Mouse (Mus musculus) hindbrain, embryonic 16.5 days (tissue): ENCODE data around the gene Tmem206. TPM values are rescaled to one million over a fixed set of nuclear protein-coding genes. Genes with fewer than 3 reads are reported as not detected.

Source experiments
- ATAC-seq: fragments of 200-750 bp; cut with Nextera tagmentation; 2 replicates; pipeline ENCODE4 v1.8.0; 2017; ENCODE audit warnings: moderate TSS enrichment, moderate library complexity
- H3K27ac ChIP-seq: fragments of 300-500 bp; sonication (generic); 2 replicates; pipeline ENCODE4 v1.5.1; 2014; ENCODE audit warnings: low read depth, mild to moderate bottlenecking, control low read depth, low read length, moderate library complexity
- H3K27me3 ChIP-seq: fragments of 300-500 bp; sonication (generic); replicated peaks from 2 replicates; pipeline ENCODE4 v1.6.1; 2014; ENCODE audit warnings: low read length; ENCODE audit not compliant: control insufficient read depth, insufficient read depth
- H3K36me3 ChIP-seq: fragments of 300-500 bp; sonication (generic); 2 replicates; pipeline ENCODE4 v1.6.1; 2014; ENCODE audit warnings: mild to moderate bottlenecking, low read length, moderate library complexity, mixed read lengths; ENCODE audit not compliant: control insufficient read depth, insufficient read depth
- H3K4me1 ChIP-seq: fragments of 300-500 bp; sonication (generic); 2 replicates; pipeline ENCODE4 v1.6.1; 2014; ENCODE audit warnings: low read depth, low read length; ENCODE audit not compliant: control insufficient read depth, insufficient read depth
- H3K4me2 ChIP-seq: fragments of 300-500 bp; sonication (generic); 2 replicates; pipeline ENCODE4 v1.6.1; 2014; ENCODE audit warnings: mild to moderate bottlenecking, low read length, control low read depth, moderate library complexity
- H3K4me3 ChIP-seq: fragments of 300-500 bp; sonication (generic); 2 replicates; pipeline ENCODE4 v1.5.1; 2014; ENCODE audit warnings: mild to moderate bottlenecking, low read length, control low read depth, moderate library complexity
- H3K9ac ChIP-seq: fragments of 300-500 bp; sonication (generic); 2 replicates; pipeline ENCODE4 v1.6.1; 2014; ENCODE audit warnings: low read depth, mild to moderate bottlenecking, control low read depth, low read length, moderate library complexity
- H3K9me3 ChIP-seq: fragments of 300-500 bp; sonication (generic); 2 replicates; pipeline ENCODE4 v1.6.1; 2014; ENCODE audit warnings: mild to moderate bottlenecking, low read length, moderate library complexity; ENCODE audit not compliant: control insufficient read depth
- WGBS: fragments of 180-500 bp; shearing (Covaris S2); extraction: QIAGEN DNeasy Blood & Tissue Kit; methylation state at CpG from one replicate; pipeline ENCODE4 v1.1.7; 2014; 5-methylcytosine and 5-hydroxymethylcytosine counted together
- polyA plus RNA-seq: library from polyadenylated mRNA; unstranded; fragments of >200 nt; fragmentation: Nextera tagmentation; extraction: Ambion mirVana; gene quantifications from 2 replicates; pipeline ENCODE4 v1.2.1, GENCODE M21; 2015

The Tmem206 gene
- polyA plus RNA-seq, 1 experiment from 2014 or later, result 35.1 TPM

DNA sequence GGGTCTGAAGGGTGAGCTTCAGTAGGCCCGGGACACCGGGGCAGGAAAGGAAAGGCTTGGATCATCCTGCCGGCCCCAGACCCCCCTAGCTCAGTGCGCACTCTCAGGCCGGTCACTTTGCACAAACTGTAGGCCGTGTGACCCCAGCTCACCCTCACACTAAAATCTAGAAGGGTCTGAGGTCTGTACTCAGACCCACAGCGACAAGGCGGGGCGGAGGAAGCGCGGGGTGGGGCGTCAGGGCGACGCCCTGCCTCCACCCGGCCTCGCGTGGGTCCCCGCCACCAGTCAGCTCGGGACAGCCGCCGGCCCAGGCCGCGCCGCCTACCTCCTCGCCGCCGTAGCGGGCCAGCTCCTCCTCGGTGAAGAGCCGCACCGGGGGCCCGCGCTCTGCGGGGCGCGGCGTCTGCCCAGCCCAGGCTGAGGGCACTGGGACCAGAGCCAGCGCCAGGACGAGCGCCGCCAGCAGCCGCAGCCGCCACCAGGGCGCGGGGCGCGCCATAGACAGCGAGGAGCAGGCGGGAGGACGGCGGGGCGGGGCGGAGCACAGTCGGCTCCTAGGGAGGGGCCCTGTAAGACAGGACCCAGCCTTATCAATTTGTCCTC lies 8.0 kb upstream of the Tmem206 start, which contains the start of gene Nenf:
Gene Nenf (minus strand): TSS at position 604 of the 606 bp plus-strand sequence.
- Histone ChIP-seq H3K4me3 (peak within 1 kb of the TSS; percentile 79), H3K9ac (peak within 1 kb of the TSS; percentile 96), H3K27ac (peak within 1 kb of the TSS; percentile 71), H3K4me2 (peak within 1 kb of the TSS; percentile 94), H3K9me3 (no peaks in the 10 kb centered on the region), H3K4me1 (peaks cover 3% of the 10 kb centered on the region; the same call in 1 of the 2 replicates), H3K36me3 (no peaks in the 10 kb centered on the region), H3K27me3 (no peaks in the 10 kb centered on the region)
- peak; percentile 88 for ATAC-seq
- under 1% methylated on average over 54 of the region's 54 CpGs for WGBS

DNA sequence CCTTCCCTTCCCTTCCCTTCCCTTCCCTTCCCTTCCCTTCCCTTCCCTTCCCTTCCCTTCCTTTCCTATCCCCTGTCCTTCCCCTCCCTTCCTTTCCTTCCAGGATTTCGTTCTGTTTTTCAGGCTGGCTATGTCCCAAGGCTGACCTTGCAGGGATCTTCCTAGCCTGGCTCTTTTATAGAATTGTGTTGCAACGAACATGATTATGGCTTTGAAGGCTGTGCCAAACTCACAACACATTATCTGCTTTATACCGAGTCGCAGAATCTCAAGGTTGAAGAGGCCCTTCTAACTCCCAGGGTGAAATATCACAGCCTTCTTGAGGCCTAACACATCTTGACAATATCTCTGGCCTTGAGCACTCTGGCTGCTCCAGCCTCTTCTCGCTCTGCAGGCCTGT lies 7.0 kb upstream of the Tmem206 start:
- no peaks in the 10 kb centered on the region; the same call in 1 of the 2 replicates for H3K4me1 ChIP-seq
- 66% methylated on average over 5 of the region's 5 CpGs for WGBS
- H3K27me3 ChIP-seq, result no peaks in the 10 kb centered on the region
- H3K4me2 ChIP-seq, result no peak overlapping the region
- H3K9ac ChIP-seq, result no peak overlapping the region
- H3K27ac ChIP-seq, result no peak overlapping the region
- no peaks in the 10 kb centered on the region for H3K9me3 ChIP-seq
- no peaks in the 10 kb centered on the region for H3K36me3 ChIP-seq
- no peak for ATAC-seq
- H3K4me3 ChIP-seq, result no peak overlapping the region

DNA sequence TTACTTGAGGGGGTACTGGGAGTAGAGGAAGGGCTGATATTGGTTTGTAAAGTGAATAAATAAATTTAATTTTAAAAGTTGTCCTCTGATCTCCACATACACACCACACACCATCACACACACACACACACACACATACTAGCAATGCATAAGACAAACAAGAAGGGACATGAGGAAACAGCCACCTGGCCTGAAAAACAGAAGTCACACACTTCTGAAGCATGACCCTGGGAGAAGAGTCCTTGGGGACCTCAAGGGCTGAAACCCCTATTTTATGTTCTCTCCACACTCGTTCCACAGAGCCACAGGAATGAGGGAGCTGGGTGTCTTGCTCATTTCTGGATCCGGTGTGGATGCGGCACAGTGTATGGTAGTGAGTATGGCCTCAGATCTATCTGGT lies 2.3 kb upstream of the Tmem206 start:
- no peak overlapping the region for H3K4me3 ChIP-seq
- no peak for ATAC-seq
- H3K4me2 ChIP-seq, result no peak overlapping the region
- no peaks in the 10 kb centered on the region for H3K9me3 ChIP-seq
- H3K27me3 ChIP-seq, result no peaks in the 10 kb centered on the region
- no peak overlapping the region for H3K27ac ChIP-seq
- H3K9ac ChIP-seq, result no peak overlapping the region
- H3K36me3 ChIP-seq, result no peaks in the 10 kb centered on the region
- peaks cover 18% of the 10 kb centered on the region for H3K4me1 ChIP-seq
- 93% methylated on average over 3 of the region's 3 CpGs for WGBS

DNA sequence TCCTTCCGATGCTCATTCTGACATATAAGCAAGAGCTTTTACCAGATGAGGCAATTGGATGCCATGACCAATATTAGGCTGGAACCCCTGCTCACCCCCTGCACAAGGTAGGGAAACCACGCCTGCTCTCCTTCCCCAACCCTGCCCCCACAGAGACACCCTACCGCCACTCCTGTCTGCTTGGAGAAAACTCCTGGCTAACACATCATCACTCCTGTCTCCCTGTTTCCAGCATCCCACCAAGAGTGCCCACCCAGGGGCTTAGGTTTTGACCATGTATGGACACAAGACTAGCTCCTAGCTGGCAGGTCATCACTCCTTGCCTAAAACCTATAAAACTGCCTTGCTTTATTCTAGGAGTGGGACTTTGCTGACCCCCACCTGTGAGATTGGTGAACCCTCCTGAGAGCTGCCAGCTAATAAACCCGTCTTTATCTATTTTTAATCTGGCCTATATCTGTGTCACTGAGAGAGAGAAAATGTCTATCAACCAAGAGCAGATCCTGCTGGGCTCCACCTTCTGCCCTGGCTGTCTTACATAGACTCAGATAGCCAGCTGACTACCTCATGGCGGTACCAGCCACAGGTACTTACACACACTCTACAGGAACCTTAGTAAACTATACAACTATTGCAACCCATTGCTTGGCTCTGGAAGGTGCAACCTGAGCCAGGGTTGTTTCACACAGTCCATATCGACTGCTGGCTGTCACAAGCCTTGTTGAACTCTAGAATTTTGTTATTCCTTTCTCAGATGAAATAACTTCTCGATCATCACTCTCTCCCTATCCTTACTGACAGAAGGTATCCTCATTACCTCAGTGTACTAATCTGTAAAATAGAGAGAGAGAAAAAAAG lies 750 bp upstream of the Tmem206 start:
- H3K9ac ChIP-seq, result peak overlapping the region; percentile 65
- 87% methylated on average over 7 of the region's 7 CpGs for WGBS
- no peaks in the 10 kb centered on the region for H3K36me3 ChIP-seq
- peak overlapping the region; percentile 88 for H3K4me3 ChIP-seq
- H3K4me2 ChIP-seq, result peak overlapping the region; percentile 79
- ATAC-seq, result peak; percentile 2; the same call in 1 of the 2 replicates
- H3K27me3 ChIP-seq, result no peaks in the 10 kb centered on the region
- no peaks in the 10 kb centered on the region for H3K9me3 ChIP-seq
- peaks cover 19% of the 10 kb centered on the region for H3K4me1 ChIP-seq
- H3K27ac ChIP-seq, result peak overlapping the region; percentile 88

DNA sequence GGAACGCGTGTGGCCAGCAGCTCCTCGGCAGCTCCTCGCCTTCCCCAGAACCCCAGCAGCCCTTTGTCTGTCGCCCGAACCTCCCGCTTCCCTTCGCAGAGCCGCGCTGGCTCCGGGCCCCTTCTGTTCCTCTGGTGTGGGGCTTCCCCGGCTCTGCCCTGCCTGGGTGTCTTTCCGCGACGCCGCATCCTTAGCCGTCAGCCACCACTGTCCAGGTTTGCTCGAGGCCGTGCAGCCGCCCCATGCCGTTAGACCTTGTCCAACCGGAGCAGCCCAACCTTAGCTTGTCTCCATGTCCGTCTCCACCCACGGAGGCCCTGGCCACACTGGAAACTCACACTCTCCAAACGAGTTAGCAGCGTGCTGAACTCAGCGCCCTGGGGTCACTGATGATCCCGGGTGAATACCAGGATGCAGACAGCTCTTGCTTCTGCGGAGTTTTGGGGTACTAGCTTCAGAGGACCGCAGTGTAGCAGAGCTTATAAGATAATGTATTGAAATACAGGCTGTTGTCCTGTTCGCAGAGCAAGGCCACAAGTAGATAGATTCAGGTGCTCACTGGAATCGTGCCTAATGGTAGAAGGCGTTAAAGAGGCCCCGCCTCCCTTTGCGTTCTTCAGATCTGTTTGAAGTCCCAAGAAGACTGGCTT lies 646 bp downstream of the Tmem206 start:
- Histone ChIP-seq H3K9me3 (no peaks in the 10 kb centered on the region), H3K4me1 (peaks cover 19% of the 10 kb centered on the region), H3K9ac (peak overlapping the region; percentile 95), H3K4me2 (peak overlapping the region; percentile 79), H3K27me3 (no peaks in the 10 kb centered on the region), H3K4me3 (peak overlapping the region; percentile 88), H3K36me3 (no peaks in the 10 kb centered on the region; the same call in 1 of the 2 replicates), H3K27ac (peak overlapping the region; percentile 88)
- ATAC-seq, result peak; percentile 65
- WGBS, result 1% methylated on average over 33 of the region's 35 CpGs

DNA sequence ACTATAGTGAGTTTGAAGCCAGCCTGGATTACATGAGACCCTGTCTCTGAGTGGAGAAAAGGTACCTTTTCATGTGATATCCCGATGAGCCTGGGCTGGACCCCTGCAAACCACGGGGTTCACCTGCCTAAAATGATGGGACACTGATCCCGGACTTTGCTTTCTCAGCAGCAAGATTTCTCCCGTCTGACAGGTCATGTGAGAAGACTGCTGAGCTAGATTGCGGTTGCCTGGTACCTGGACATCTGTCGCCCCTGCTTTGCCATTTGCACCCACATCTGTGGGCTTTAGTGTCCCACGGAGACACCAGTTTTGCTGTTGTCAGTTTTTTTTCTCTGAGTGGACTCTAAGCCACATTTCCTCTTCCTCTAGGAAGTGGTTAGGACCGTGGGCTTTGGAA lies 1.5 kb downstream of the Tmem206 start:
- H3K4me3 ChIP-seq, result peak overlapping the region; percentile 88
- no peak for ATAC-seq
- no peak overlapping the region for H3K27ac ChIP-seq
- peak overlapping the region; percentile 79 for H3K4me2 ChIP-seq
- peaks cover 19% of the 10 kb centered on the region for H3K4me1 ChIP-seq
- H3K9me3 ChIP-seq, result no peaks in the 10 kb centered on the region
- peak overlapping the region; percentile 95; the same call in 1 of the 2 replicates for H3K9ac ChIP-seq
- 74% methylated on average over 8 of the region's 8 CpGs for WGBS
- no peaks in the 10 kb centered on the region for H3K27me3 ChIP-seq
- no peaks in the 10 kb centered on the region; the same call in 1 of the 2 replicates for H3K36me3 ChIP-seq

DNA sequence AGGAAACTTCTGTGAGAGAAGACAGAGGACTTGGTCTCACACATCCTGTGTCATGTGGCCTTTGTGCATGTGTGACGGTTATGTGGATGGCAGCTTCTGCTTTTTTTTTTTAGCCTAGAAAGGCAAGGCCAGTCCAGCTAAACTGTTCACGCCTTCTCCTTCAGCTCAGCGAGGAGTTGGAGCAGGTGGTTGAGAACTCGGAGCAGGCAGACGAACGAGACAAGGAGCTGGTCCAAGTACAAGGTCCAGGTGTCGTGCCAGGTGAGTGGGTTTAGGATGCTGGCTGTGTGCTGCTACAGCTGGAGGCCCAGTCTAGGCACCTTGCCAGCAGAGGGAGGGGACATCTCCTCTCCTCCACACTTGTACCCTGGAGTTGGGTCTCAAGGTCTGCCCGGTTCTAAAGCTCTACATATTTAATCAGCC lies 2.3 kb downstream of the Tmem206 start:
- 79% methylated on average over 8 of the region's 8 CpGs for WGBS
- Histone ChIP-seq H3K27ac (no peak overlapping the region), H3K9me3 (no peaks in the 10 kb centered on the region), H3K4me3 (no peak overlapping the region), H3K4me1 (peaks cover 19% of the 10 kb centered on the region), H3K27me3 (no peaks in the 10 kb centered on the region), H3K9ac (no peak overlapping the region), H3K4me2 (peak overlapping the region; percentile 18; the same call in 1 of the 2 replicates), H3K36me3 (no peaks in the 10 kb centered on the region; the same call in 1 of the 2 replicates)
- ATAC-seq, result no peak

DNA sequence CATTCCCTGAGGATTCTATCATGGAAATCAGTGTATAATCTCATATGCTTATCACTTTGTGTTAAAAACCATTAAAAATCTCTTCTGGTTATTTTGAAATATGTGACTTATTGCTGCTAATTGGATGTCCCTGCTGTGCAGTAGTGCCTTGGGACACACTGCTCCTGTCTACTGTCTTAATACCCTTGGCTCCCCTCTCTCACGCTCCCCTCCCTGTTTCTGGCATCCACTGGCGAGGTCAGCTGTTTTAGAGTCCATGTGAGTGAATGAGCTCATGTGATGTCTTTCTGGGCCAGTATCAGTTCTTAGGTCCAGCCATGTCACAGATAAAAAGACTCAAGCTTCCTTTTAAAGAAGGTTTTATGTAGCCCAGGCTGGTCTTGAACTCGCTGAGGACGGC lies 4.6 kb downstream of the Tmem206 start:
- H3K36me3 ChIP-seq, result peaks cover 5% of the 10 kb centered on the region; the same call in 1 of the 2 replicates
- peaks cover 19% of the 10 kb centered on the region for H3K4me1 ChIP-seq
- no peak overlapping the region for H3K9ac ChIP-seq
- H3K4me2 ChIP-seq, result no peak overlapping the region
- no peak overlapping the region for H3K4me3 ChIP-seq
- no peak overlapping the region for H3K27ac ChIP-seq
- no peaks in the 10 kb centered on the region for H3K9me3 ChIP-seq
- H3K27me3 ChIP-seq, result no peaks in the 10 kb centered on the region
- ATAC-seq, result no peak
- 82% methylated on average over 4 of the region's 4 CpGs for WGBS

DNA sequence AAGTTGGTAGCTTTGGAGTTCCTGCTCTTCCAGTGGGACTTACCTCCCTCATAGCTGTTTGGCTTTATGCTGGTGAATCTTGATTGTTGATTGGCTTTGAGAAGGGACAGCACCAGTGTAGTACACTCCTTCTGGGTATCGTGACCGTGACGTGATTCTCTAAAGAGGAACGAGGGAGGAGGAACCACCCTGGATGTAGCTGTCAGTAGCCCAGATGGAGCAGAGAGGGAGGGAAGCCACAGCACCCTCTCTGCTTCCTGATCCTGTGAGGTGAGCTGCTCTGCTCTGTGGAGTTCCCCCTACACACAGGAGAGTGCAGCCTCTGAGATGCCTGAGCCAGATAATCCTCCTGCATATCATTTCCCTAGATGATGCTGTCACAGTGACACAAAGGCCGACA lies 8.8 kb downstream of the Tmem206 start:
- ATAC-seq, result no peak

More for the DNA sequence above, 8.8 kb downstream of the Tmem206 start:
- 79% methylated on average over 5 of the region's 5 CpGs for whole genome bisulfite sequencing
- Histone ChIP-seq H3K4me2 (no peak overlapping the region), H3K27ac (no peak overlapping the region), H3K36me3 (peaks cover 23% of the 10 kb centered on the region), H3K4me1 (no peaks in the 10 kb centered on the region), H3K9me3 (no peaks in the 10 kb centered on the region), H3K4me3 (no peak overlapping the region), H3K9ac (no peak overlapping the region), H3K27me3 (no peaks in the 10 kb centered on the region)
